Mouse (Mus musculus): ENCODE measurements around the gene Haus2.

GRCm38 (mm10) chr2:120592227-120592626 is 17.0 kb upstream of the Haus2 start:
- TF ChIP-seq CTCF (IDR thresholded peaks at IDR 0.05) (no peak; the same call in 1 of the 2 replicates), POLR2A (IDR thresholded peaks at IDR 0.05; ENCODE audit: insufficient read depth, low read depth, low read length) (no peak)
